Mouse (Mus musculus) cerebellum, adult 9-11 months (tissue): Measurements from ENCODE around the gene Arhgap10.
A peak's percentile ranks its signal among the peaks of the same experiment; 100 is the strongest.

Experiments used
- DNase-seq: peaks from one replicate; pipeline ENCODE4 v3.0.0; 2022

The Arhgap10 gene

DNA sequence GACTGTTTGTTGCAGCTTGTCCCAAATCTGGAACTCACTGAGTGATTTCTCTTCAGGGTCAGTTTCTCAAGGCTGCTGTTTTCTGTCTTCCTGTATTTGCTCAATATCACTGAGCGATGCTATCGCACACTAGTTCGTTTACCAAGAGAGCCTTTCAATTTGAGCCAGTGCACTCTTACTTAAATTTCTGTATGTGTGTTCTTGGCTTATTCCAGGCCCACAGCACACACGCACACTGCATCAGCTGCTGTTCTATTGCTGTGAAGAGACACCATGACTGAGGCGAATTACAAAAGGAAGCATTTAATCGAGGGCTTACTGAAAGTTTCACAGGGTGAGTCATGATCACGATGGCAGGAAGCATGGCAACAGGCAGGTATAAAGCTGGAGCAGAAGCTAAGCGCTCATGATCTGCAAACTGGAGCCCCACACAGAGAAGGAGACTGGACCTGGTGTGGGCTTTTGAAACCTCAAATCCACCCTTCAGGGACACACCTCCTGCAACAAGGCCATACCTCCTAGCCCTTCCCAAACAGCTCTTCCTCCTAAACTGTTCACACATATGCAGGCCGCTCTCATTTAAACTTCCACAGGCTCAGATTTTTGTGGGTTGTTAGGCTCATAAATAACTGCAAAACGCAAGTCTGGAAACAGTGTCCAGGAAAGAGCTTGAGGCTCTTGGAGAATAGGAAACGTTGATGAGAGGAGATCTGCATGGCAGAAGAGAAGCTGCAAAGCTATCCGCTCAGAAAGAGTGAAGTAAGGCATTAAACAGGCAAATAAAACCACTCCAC, 255.3 kb downstream of the Arhgap10 start:
- no peak for DNase-seq

DNA sequence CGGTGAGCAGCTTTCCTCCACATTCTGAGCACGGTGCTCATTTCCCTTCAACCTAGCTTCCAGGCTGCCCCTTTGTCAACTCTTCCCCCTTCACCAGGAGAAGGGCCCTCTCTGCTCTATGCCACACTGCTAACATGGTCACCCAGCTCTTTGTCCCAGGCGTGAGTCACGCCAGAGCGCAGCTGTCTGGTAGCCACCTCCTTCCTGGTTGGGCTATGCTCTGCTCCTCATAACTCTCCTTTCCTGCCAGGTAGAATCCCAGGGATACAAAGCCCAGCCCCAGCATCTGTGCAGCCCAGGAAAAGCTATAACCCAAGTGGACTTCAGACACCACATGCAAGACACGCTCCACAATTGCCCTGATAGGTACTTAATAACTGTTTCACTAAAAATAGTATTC, 256.5 kb downstream of the Arhgap10 start:
- DNase-seq = no peak

DNA sequence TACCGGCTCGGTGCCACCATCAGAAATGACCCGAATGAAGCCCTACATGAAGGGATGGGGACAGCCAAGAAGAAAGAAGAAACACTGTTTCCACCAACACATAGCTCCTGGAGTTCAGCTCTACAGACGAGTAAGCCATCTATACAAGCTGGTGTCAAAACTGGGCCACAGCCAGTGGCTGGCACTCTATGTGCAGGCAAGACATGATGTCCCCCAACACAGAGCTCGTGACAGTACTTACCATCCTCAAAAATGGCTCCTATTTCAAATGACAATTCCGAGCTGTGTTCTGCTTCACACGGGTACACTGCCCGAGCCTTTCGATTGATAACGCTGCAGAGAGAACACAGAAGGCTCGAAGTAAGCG, 260.7 kb downstream of the Arhgap10 start:
- DNase-seq = no peak

DNA sequence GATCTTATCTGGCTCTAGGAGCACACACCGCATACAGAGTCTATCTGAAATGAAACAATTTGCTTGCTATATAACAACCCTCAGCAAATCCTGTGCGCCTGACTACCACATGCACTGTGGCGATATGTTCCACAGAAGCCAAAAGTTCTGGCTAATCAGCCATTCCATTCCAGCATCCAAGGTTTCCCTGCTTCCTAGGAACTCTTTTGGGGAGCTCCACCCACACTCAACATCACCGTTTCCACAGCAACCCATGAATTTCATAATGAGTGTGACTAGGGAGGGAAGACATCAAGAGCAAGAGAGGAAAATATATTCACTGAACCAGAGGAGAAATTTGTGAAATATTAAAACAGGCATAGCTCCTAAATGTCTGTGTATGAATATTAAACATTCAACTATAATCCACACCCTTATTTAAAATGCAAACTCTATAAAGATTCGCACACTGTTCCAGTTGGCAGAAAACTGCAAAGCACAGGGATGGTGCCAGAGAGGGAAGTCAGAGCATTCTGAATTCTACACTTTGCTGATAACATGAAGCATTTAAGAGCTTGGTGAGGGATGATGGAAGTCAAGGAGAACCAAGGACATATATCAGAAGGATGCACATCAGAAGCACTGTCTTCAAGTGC, 261.2 kb downstream of the Arhgap10 start:
- DNase-seq = no peak

DNA sequence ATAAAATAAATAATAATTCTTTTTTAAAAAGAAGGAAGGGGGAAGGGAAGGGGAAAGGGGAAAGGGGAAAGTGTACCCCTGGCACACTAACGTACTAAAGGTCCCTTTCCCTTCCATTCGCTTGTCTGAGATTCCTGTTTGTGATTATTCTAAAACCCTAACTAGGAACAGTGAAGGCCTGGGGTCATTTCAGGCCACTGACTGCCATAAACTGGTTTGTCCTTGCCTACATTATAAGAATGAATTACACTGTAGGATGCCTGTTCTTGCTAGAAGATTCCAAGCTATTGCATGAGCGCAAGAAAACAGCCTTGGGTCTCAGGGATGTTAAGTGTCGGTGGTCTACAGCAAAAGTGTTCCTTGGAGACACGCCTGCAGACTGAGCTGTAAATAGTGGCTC, 263.3 kb downstream of the Arhgap10 start:
- no peak for DNase-seq

DNA sequence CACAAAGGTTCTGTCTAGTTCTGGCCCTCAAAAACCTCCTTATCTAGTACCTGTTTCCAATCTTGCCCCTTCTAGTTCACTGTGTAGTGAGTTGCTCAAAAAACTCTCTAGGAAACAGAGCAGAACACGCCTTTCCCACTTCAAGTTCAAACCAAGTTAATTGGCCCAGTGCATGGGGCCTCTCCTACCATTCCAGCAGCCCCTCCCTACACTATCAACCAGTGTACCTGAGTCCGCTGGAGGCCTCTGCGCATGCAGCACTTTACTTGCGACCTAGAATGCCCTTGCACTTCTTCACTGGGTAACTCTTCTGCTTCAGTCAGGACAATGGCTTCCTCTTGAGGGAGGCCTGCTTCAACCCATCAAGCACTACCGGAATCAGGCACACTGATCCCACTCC, 266.6 kb downstream of the Arhgap10 start:
- DNase-seq = no peak

DNA sequence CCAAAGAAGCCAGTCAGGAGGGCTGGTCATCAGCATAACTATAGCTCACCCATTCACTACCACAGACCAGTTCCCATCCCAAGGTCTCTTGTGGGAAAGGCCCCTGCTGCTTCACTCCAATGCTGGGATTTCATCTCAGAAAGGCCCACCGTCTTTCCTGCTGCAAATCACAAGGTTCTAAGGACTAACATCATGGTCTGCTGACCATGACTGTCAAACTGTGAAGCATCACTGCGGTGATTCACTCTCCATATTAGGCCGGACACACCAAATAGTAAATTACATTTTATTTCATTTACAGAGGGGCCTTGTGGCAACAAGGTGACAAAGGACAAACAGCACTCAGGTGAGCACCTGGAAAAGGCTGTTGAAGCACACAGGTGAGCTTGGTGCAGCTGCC, 267.7 kb downstream of the Arhgap10 start:
- DNase-seq = no peak

DNA sequence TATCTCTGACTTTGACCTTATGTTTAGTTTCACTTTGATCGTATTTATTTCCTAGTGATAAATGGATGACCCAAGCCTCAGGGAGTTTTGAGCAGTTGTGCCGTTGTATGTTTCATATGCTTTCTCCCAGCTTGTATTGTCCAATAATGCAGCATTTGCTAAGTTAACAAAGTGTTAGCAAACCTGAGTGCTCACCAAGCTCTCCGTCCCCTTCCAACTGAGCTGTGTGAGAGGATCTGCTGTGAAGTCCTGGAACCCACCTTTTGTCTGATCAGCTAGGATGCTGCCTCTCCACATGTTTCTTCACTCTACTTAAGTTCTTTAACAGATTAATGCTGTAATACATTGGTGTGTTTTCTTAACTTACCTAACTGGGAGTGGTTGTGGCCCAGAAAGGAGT, 276.4 kb downstream of the Arhgap10 start:
- no peak for DNase-seq

DNA sequence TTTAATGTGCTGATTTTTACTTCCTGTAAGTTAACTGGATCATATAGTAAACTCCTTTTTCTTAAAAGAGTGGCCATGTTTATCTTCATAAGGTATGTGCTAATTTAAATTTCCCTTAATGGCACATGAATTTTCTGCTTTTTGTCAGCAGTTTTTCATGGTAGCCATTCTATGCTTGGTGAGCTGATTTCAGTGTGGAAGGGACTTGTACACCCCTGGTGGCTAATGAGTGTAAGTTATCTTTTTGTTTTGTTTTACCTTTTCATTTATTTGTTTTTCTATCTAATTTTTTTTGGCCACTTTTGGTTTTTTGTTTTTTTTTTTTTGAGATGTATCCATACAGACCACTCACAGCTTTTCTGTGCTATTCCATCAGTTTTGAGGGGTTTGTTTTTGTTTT, 278.3 kb downstream of the Arhgap10 start:
- no peak for DNase-seq

DNA sequence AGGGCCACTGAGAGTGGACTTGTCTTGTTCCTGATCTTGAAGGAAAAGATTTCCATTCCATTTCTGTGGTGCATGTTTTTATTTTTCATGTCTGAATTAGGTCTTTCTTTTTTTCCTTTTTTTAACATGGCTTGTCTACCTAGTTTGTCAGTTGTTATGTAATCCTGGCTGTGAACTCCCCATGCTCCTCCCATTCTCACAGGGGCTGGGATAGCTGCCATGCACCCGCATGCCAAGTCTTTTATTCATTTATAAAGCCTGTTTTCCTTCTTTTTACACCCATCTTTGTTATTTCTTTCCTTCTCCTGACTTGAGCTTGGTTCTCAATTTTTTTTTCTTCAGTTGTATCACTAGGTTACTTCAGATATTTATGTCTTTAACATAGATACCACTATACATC, 281.1 kb downstream of the Arhgap10 start:
- peak; percentile 17 for DNase-seq

DNA sequence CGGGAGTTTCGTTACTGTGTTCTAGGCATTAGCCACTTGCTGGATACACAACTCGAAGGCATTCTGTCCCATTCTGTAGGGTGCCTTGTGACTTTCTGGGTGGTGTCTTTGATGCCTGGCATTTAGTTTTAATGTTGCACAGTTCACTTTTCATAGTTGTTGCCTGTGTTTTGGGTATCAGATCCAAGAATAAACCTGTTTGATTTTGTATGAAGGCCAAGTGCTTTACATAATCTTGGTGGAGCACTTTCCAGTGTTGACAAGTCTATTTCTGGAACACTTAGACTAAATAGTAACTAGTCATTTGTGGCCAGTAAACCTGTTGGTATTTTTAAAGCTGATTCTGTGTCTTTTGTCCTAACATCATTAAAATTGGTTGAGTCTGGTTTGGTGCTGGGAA, 285.3 kb downstream of the Arhgap10 start:
- DNase-seq = no peak

DNA sequence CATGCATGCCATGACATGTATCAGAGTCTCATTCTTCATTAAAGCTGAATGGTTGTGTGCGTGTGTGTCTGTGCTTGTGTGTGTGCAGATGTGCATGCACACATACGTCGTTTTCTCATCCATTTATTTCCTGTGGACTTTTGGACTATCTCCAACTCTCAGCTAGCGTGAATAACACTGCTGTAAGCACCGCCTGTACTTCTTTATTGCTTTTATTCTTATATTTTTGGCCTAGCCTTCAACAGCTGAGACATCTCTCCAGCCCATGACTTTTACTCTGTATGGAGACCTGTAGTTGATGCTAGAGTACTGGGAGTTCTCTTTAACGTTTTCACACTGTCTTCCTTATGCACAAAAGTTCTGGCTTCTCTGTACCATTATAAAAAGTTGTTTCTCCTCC, 285.9 kb downstream of the Arhgap10 start:
- no peak for DNase-seq

DNA sequence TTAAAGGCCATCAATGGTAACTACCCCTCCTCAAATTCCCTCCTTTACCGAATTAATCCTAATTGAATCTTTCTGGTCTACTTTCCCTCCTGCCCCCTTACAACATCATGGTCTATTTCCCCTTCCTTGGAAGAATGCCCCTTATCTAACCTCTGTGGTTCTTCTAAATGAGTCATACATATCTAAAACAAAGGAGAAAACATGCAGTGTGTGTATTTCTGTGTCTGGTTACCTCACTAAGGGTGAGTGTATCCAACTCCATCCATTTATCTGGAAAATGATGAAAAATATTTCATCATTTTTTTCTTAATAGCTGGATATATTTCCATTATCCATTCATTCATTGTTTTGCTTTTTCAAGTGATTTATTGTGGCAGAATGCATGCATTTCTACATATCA, 286.5 kb downstream of the Arhgap10 start:
- DNase-seq = no peak

DNA sequence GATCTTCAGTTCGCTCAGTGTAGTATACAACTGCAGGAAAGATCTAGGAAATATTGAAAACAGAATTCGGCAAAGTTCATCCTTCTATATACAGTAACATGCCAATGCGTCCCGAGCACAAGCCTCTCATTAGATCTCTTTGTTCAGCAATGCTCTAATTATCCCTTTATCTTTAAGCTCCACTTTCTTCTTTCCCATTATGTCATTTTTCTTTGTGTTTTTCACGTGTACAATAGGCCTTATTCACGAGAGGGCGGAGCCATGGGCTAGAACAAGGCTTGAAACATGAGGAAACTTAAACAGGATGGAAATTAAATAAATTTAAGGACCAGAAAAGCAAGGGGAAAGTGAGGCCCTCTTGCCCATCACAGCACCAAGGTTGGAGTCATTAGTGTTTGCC, 289.1 kb downstream of the Arhgap10 start:
- no peak for DNase-seq

DNA sequence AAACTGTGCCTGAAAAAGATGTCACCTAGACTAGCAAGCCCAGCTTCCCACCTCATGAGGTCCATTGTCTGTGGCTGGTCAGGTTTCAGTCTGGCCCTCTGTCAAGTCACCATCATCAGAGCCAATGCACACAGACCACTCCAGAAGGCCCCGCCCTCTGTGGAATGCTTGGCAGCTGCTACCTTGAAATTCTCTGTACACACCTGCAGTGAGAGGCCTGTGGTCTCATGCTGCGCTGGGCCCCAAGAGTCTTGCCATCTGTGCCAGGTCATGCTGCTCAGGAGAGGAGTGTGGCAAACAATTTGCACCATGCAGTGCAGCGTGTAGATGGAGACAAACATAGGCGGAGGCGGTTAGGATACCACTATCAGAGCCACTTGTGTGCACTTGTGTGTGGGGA, 290.0 kb downstream of the Arhgap10 start:
- peak; percentile 66 for DNase-seq

DNA sequence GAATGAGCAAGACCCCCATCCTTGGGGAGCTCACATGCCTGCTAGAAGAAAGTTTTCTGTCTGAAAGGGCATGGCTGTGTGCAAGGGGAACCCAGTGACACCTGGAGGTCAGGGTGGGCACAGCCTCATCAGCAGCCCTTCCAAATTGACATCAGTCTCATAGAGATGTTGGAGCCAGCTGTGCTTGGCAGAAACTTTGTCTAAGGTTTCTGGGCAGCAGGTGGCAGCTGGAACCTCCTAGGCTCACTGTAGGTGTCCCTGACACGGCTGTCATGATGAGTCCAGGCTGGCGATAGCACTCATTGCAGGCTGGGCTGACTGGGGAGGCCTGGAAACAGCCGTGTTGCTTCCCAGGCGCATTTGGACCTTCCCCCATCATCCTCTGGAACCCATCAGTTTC, 294.6 kb downstream of the Arhgap10 start:
- no peak for DNase-seq

DNA sequence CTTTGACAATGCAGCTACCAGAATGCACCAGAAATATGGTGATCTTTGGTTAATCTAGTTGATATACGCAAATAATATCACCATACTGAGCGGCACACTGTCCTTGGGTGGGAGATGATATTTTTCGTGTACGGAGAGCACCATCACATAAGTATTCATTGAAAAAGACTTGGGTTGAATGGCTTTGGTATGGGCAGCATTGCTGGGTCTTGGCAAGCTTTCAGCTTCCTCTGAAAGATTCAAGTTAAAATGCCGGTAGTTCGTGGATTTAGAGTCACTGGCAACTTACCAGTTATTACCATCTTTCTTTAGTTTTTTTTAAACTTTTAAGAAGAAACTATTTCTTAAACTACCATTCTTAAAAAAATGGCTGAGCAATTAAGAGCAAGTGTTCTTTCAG, 302.6 kb downstream of the Arhgap10 start:
- no peak for DNase-seq

DNA sequence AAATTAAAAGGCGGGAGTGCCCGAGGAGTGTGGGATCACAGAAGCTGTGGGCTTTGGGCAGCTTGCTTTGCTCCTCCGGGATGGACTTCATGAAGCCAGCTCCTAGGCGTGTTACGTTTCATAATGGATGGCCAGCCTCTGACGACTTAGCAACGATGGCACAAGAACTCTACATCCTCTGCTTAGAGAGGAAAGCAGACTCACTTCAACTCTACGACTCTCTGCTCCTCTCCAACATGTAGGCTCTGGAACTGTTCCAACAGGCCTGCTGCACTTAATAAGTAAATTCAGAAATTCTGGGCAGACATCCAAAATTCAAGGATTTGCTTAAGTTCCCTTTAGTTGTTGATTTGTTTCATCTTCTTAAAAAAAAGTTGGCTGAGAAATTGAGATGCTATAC, 303.1 kb downstream of the Arhgap10 start:
- no peak for DNase-seq

DNA sequence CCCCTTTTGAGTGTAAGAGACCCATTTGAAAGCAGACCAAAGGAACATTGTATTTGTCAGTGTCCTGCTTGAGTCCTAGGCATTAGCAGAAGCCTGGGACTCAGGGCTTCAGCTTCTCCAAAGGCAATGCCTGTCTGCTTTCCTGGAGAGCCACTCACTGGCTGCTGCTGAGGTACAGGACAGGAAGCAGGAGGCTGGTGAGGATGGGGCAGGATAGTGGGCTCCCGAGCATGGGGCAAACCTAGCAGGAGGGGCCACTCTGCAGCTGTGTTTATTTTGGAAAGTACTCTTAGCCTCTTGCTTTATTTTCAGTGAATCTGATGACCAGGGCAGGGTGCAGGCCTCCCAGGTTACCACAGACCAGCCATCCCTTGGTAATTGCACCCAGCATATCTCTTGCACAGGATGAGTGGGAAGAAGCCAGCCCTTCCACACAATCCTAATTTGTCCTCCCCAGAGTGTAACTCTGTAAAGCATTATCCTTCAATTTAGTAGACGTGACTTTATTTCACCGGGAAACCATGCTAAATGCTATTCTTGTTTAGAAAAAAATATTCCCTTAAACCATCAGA, 303.8 kb downstream of the Arhgap10 start:
- DNase-seq = no peak

DNA sequence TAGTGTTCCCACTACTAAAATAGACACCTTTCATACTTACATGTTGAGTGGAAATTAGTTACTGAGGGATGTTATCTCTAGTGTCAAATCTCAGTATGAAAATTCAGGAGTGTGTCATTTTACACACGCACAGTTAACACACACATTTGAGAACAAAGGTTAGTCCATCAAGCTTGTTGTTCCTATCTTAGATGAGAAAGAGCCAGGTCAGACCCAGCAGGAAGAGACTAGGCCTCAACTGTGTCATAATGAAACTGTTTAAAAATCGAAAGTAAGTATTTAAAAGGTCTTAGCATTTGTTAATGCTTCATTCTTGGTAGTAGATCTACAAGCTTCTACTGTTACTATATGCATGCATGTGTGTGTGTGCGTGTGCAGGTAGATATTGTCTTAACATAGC, 308.5 kb downstream of the Arhgap10 start:
- no peak for DNase-seq
